Mouse (Mus musculus) CH12.LX (cell line): ENCODE results near the gene Stk32c. TPM values are rescaled to one million over a fixed set of nuclear protein-coding genes. Genes with fewer than 3 reads are reported as not detected.

ENCODE experiments used
- DNase-seq: peaks from one replicate; pipeline ENCODE4 v3.0.0-alpha.2; 2013; ENCODE audit errors: extremely low read depth
- H3K27ac ChIP-seq: 2 replicates; pipeline ENCODE4 v1.5.1; 2012; ENCODE audit warnings: low read depth, mild to moderate bottlenecking, control low read depth, moderate library complexity; ENCODE audit not compliant: insufficient read depth
- H3K27me3 ChIP-seq: replicated peaks from 2 replicates; pipeline ENCODE3; 2012; ENCODE audit warnings: inconsistent platforms
- H3K36me3 ChIP-seq, 2 experiments: replicated peaks in 1 of 2; 2 replicates each; pipeline versions ENCODE3 to v1.6.1; 2012; ENCODE audit warnings: inconsistent platforms in 1 of 2, low read length in 1 of 2, mild to moderate bottlenecking in 1 of 2, mixed read lengths in 1 of 2, moderate library complexity in 1 of 2; ENCODE audit not compliant: control insufficient read depth in 1 of 2, insufficient read depth in 1 of 2
- H3K4me1 ChIP-seq, 2 experiments: 2 replicates each; pipeline ENCODE4 v1.6.1; 2012; ENCODE audit warnings: inconsistent platforms in 1 of 2, moderate library complexity in 1 of 2; ENCODE audit not compliant: insufficient read depth in 2 of 2, control insufficient read depth in 1 of 2
- H3K4me2 ChIP-seq: 2 replicates; pipeline ENCODE4 v1.6.1; 2012; ENCODE audit warnings: low read depth, mild to moderate bottlenecking, control low read depth; ENCODE audit not compliant: poor library complexity, insufficient read depth, severe bottlenecking
- H3K4me3 ChIP-seq, 3 experiments: fragments of 150-350 bp in 1 of 3; sonication (generic) in 1 of 3; replicated peaks in 1 of 3; 2 replicates each; pipeline versions ENCODE3 to v1.5.1; 2011 to 2012; ENCODE audit warnings: low read depth in 2 of 3, low read length in 2 of 3, mild to moderate bottlenecking in 2 of 3, moderate library complexity in 2 of 3, control low read depth in 1 of 3, improper control_type of control experiment in 1 of 3, inconsistent platforms in 1 of 3, mixed read lengths in 1 of 3; ENCODE audit not compliant: poor library complexity in 1 of 3
- H3K79me2 ChIP-seq: replicated peaks from 2 replicates; pipeline ENCODE4 v1.6.1; 2012; ENCODE audit warnings: mild to moderate bottlenecking, moderate library complexity; ENCODE audit not compliant: control insufficient read depth, poor library complexity, insufficient read depth, severe bottlenecking; ENCODE audit errors: extremely low read depth
- H3K9ac ChIP-seq: 2 replicates; pipeline ENCODE4 v1.6.1; 2012; ENCODE audit warnings: low read depth, mild to moderate bottlenecking, control low read depth, moderate library complexity; ENCODE audit not compliant: insufficient read depth
- H3K9me3 ChIP-seq: replicated peaks from 2 replicates; pipeline ENCODE3; 2012; ENCODE audit warnings: low read length, inconsistent platforms, mixed read lengths
- CTCF ChIP-seq, 2 experiments: IDR thresholded peaks in 1 of 2; conservative IDR thresholded peaks in 1 of 2; 2 replicates each; pipeline ENCODE4 v1.5.1; 2011 to 2012; ENCODE audit warnings: low read depth in 2 of 2, low read length in 2 of 2, improper control_type of control experiment in 1 of 2, inconsistent platforms in 1 of 2, mild to moderate bottlenecking in 1 of 2, moderate library complexity in 1 of 2
- ETS1 ChIP-seq: conservative IDR thresholded peaks from 2 replicates; pipeline ENCODE4 v1.6.1; 2012; ENCODE audit warnings: low read depth, mild to moderate bottlenecking, inconsistent platforms, low read length, improper control_type of control experiment, moderate library complexity
- POLR2A ChIP-seq: IDR thresholded peaks from 2 replicates; pipeline ENCODE4 v1.6.1; 2011; ENCODE audit warnings: low read depth, mild to moderate bottlenecking, improper control_type of control experiment, low read length
- RAD21 ChIP-seq: IDR thresholded peaks from 2 replicates; pipeline ENCODE4 v1.6.1; 2011; ENCODE audit warnings: low read depth, mild to moderate bottlenecking, low read length, improper control_type of control experiment, moderate library complexity
- RCOR1 ChIP-seq: conservative IDR thresholded peaks from 2 replicates; pipeline ENCODE4 v1.6.1; 2012; ENCODE audit warnings: low read depth, mild to moderate bottlenecking, inconsistent platforms, low read length, improper control_type of control experiment
- SMC3 ChIP-seq: IDR thresholded peaks from 2 replicates; pipeline ENCODE4 v1.6.1; 2011; ENCODE audit warnings: low read depth, low read length, improper control_type of control experiment
- dilution Hi-C: fragments of 300-500 bp; cut with MboI; formaldehyde crosslinking; loops from 2 replicates; pipeline ENCODE4 v1.14.3; 2020; ENCODE audit warnings: low sequenced_read_pairs; ENCODE audit not compliant: extremely low pct_unique_long_range_greater_than_20kb, extremely low pct_ligation_motif_present
- in situ Hi-C: fragments of 300-500 bp; cut with MboI; formaldehyde crosslinking; loops from 3 replicates; pipeline ENCODE4 v1.14.3; 2019; ENCODE audit warnings: low sequenced_read_pairs, low pct_ligation_motif_present, low pct_unique_long_range_greater_than_20kb, mixed read lengths
- polyA plus RNA-seq: library from polyadenylated mRNA; unstranded; fragments of >175 nt; gene quantifications from 2 replicates; pipeline ENCODE4 v1.2.1, GENCODE M21; 2012; ENCODE audit warnings: low read depth; ENCODE audit not compliant: insufficient read length
- total RNA-seq, 2 experiments: library from RNA; depleted of rRNA; stranded (reverse); fragments of 300-350 nt in 1 of 2; fragments of >200 nt in 1 of 2; gene quantifications; 2 replicates each; pipeline ENCODE4 v1.2.3; 2012 to 2014

Stk32c gene
- total and polyA plus RNA-seq, 3 experiments = not detected

- H3K4me1 ChIP-seq = no peaks in the 10 kb centered on the region
- in situ Hi-C loops (no loop called here), dilution Hi-C loops (no loop called here)
- TF ChIP-seq RAD21 = peak; percentile 59
- no peak for TF ChIP-seq ETS1
- peak; percentile 30; the same call in 1 of the 2 replicates for TF ChIP-seq SMC3
- TF ChIP-seq RCOR1 = no peak
- peak in 1 of 2 experiments; percentile 62; a peak in 2 of 4 replicates for TF ChIP-seq CTCF (conservative IDR thresholded peaks at IDR 0.05 in 1 of 2, IDR thresholded peaks at IDR 0.05 in 1 of 2; ENCODE audit: low read depth in 2 of 2, low read length in 2 of 2)
- no peak for TF ChIP-seq POLR2A
- TF ChIP-seq, all 38 proteins: peak for 3
- Histone ChIP-seq H3K9ac (no peak overlapping the region), H3K9me3 (no peaks in the 10 kb centered on the region), H3K27me3 (peaks cover 51% of the 10 kb centered on the region), H3K27ac (no peak overlapping the region), H3K4me2 (no peak overlapping the region), H3K79me2 (no peaks in the 10 kb centered on the region), H3K4me3 (no peak overlapping the region), H3K36me3 (no peaks in the 10 kb centered on the region)
- DNase-seq = peak; percentile 20
These were observed 149.7 kb downstream of the Stk32c start for GRCm38 (mm10) chr7:139063406-139063805.

Other genes starting within 250 kb of the Stk32c start
- gene Dpysl4, start 127.3 kb downstream of the Stk32c start, total RNA-seq (2012; rRNA removed) = not detected in 2 replicates
- gene Dpysl4, start 127.3 kb downstream of the Stk32c start, total RNA-seq (2014; rRNA removed) = not detected in 2 replicates
- gene Dpysl4, start 127.3 kb downstream of the Stk32c start, polyA plus RNA-seq = not detected in 2 replicates
- gene Lrrc27, start 319 bp downstream of the Stk32c start, total RNA-seq (2012; rRNA removed) = 0.21 TPM in 1 of 2 replicates, not detected in the other
- gene Lrrc27, start 319 bp downstream of the Stk32c start, total RNA-seq (2014; rRNA removed) = not detected in 2 replicates
- gene Lrrc27, start 319 bp downstream of the Stk32c start, polyA plus RNA-seq = not detected in 2 replicates
- gene Pwwp2b, start 35.2 kb upstream of the Stk32c start, total RNA-seq (2012; rRNA removed) = 0.08 TPM in 1 of 2 replicates, not detected in the other
- not detected in 2 replicates for gene Pwwp2b, start 35.2 kb upstream of the Stk32c start, total RNA-seq (2014; rRNA removed)
- gene Pwwp2b, start 35.2 kb upstream of the Stk32c start, polyA plus RNA-seq = not detected in 2 replicates
- gene Inpp5a, start 175.8 kb upstream of the Stk32c start, total RNA-seq (2012; rRNA removed) = 2.7 and 3.0 TPM in 2 replicates
- gene Inpp5a, start 175.8 kb upstream of the Stk32c start, total RNA-seq (2014; rRNA removed) = 1.7 and 1.8 TPM in 2 replicates
- 5.4 and 6.9 TPM in 2 replicates for gene Inpp5a, start 175.8 kb upstream of the Stk32c start, polyA plus RNA-seq